Mouse (Mus musculus) intestine, postnatal 0 days (tissue): ENCODE results near the gene Ugt2b35. TPM values are rescaled to one million over a fixed set of nuclear protein-coding genes. Genes with fewer than 3 reads are reported as not detected.
"Not testable (repeated sequence)": the region's sequence is repeated elsewhere in the genome, so short reads cannot be mapped to it uniquely, and the experiment has no call there.

Experiments
- ATAC-seq: fragments of 200-750 bp; cut with Nextera tagmentation; 2 replicates; pipeline ENCODE4 v1.8.0; 2017; ENCODE audit warnings: mild to moderate bottlenecking, moderate TSS enrichment, moderate library complexity
- H3K27ac ChIP-seq: fragments of 300-500 bp; sonication (generic); 2 replicates; pipeline ENCODE4 v1.5.1; 2014; ENCODE audit warnings: mild to moderate bottlenecking, low read depth, low read length, moderate library complexity
- H3K27me3 ChIP-seq: fragments of 300-500 bp; sonication (generic); replicated peaks from 2 replicates; pipeline ENCODE4 v1.6.1; 2014; ENCODE audit warnings: low read length, mixed read lengths; ENCODE audit not compliant: control insufficient read depth, insufficient read depth
- H3K36me3 ChIP-seq: fragments of 300-500 bp; sonication (generic); 2 replicates; pipeline ENCODE4 v1.6.1; 2014; ENCODE audit warnings: mild to moderate bottlenecking, moderate library complexity; ENCODE audit not compliant: control insufficient read depth, insufficient read depth
- H3K4me1 ChIP-seq: fragments of 300-500 bp; sonication (generic); replicated peaks from 2 replicates; pipeline ENCODE4 v1.6.1; 2014; ENCODE audit warnings: antibody characterized with exemption, low read length, mixed read lengths; ENCODE audit not compliant: control insufficient read depth, insufficient read depth
- H3K4me2 ChIP-seq: fragments of 300-500 bp; sonication (generic); replicated peaks from 2 replicates; pipeline ENCODE4 v1.6.1; 2014; ENCODE audit warnings: low read depth, mild to moderate bottlenecking, moderate library complexity
- H3K4me3 ChIP-seq: fragments of 300-500 bp; sonication (generic); 2 replicates; pipeline ENCODE4 v1.5.1; 2014; ENCODE audit warnings: low read depth, low read length
- H3K9ac ChIP-seq: fragments of 300-500 bp; sonication (generic); 2 replicates; pipeline ENCODE4 v1.6.1; 2014; ENCODE audit warnings: mild to moderate bottlenecking, low read depth, low read length
- H3K9me3 ChIP-seq: fragments of 300-500 bp; sonication (generic); 2 replicates; pipeline ENCODE4 v1.6.1; 2016; ENCODE audit warnings: mixed run types; ENCODE audit not compliant: control insufficient read depth
- CTCF ChIP-seq: sonication (generic); IDR thresholded peaks from 2 replicates; pipeline ENCODE4 v1.5.1; 2016; ENCODE audit warnings: low read depth, mild to moderate bottlenecking, control low read depth, antibody characterized with exemption, moderate library complexity
- WGBS: fragments of 180-500 bp; shearing (Covaris S2); extraction: QIAGEN DNeasy Blood & Tissue Kit; methylation state at CpG from one replicate; pipeline ENCODE4 v1.1.7; 2014; 5-methylcytosine and 5-hydroxymethylcytosine counted together
- polyA plus RNA-seq: library from polyadenylated mRNA; unstranded; fragments of >200 nt; fragmentation: Nextera tagmentation; extraction: Ambion mirVana; gene quantifications from 2 replicates; pipeline ENCODE4 v1.2.1, GENCODE M21; 2015

Gene Ugt2b35
- 2.4 and 3.1 TPM in 2 replicates for polyA plus RNA-seq

DNA sequence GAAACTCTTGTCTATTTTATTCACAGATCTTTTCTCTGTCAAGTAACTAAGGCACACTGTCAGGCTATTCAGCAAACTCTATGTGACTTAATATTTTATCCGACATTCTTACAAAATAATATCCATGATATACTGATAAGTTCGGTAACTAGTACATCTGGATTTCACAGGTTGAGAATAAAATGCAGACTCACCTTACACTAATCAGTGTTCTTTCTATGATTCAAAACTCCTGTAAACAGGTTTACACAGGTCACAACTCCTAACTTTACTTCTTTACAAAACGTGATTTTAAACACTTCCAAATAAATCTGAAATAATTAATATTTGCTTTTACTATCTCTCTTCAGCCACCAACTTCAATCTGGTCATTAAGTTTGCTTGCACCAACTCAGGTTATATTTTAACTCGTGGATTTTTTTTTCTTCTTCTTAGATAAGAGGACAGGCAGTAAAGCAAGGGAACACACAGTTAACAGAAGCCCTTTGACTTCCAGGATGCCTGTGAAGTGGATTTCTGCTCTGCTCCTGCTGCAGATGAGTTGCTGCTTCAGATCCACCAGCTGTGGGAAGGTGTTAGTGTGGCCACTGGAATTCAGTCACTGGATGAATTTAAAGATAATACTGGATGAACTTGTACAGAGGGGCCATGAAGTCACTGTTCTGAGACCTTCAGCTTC is at the start of gene Ugt2b35:
TSS of gene Ugt2b35 (plus strand) at position 466 of the 679 bp plus-strand sequence.
- peak within 1 kb of the TSS; percentile 50 for H3K4me2 ChIP-seq
- WGBS: 29% methylated on average over 4 of the region's 4 CpGs
- TF ChIP-seq CTCF: no peak
- no peaks in the 10 kb centered on the region for H3K4me1 ChIP-seq
- no peak within 1 kb of the TSS for H3K27ac ChIP-seq
- peak within 1 kb of the TSS; percentile 20 for H3K4me3 ChIP-seq
- no peaks in the 10 kb centered on the region for H3K36me3 ChIP-seq
- ATAC-seq: peak; percentile 59; the same call in 1 of the 2 replicates
- H3K9me3 ChIP-seq: no peaks in the 10 kb centered on the region
- no peak within 1 kb of the TSS for H3K9ac ChIP-seq
- no peaks in the 10 kb centered on the region for H3K27me3 ChIP-seq

DNA sequence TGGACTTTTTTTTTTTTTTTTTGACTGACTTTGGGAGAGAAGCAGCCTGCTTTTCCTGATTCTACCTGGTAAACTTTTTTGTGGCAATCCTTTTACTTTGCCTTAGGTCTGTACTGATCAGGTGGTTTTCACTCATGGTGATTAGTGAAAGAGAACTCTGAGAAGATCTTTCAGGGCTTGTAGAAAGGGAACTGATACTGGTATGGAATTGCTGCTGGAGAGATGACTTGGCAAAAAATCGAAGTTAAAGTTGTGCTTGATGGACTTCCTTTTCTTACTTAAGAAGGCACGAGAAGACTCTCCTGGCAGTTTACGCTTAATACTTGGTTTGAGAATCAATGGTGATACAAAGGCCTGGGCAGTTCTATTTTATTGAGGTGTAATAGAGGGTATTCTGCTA is 40.2 kb upstream of the Ugt2b35 start:
- TF ChIP-seq CTCF: no peak
- H3K9me3 ChIP-seq: no peaks in the 10 kb centered on the region
- 78% methylated on average over 3 of the region's 3 CpGs for WGBS
- H3K27ac ChIP-seq: no peak overlapping the region
- no peaks in the 10 kb centered on the region for H3K36me3 ChIP-seq
- no peak for ATAC-seq
- no peak overlapping the region for H3K9ac ChIP-seq
- H3K4me1 ChIP-seq: no peaks in the 10 kb centered on the region
- H3K4me3 ChIP-seq: no peak overlapping the region
- H3K27me3 ChIP-seq: no peaks in the 10 kb centered on the region
- no peak overlapping the region for H3K4me2 ChIP-seq

GRCm38 (mm10) chr5:86961587-86962358 is 38.9 kb upstream of the Ugt2b35 start:
- Histone ChIP-seq H3K4me2 (no peak overlapping the region), H3K9me3 (no peaks in the 10 kb centered on the region), H3K9ac (no peak overlapping the region), H3K4me1 (no peaks in the 10 kb centered on the region), H3K27ac (no peak overlapping the region), H3K4me3 (no peak overlapping the region), H3K27me3 (no peaks in the 10 kb centered on the region), H3K36me3 (no peaks in the 10 kb centered on the region)
- WGBS: 43% methylated on average over 3 of the region's 3 CpGs
- peak; percentile 47 for ATAC-seq
- TF ChIP-seq CTCF: no peak

DNA sequence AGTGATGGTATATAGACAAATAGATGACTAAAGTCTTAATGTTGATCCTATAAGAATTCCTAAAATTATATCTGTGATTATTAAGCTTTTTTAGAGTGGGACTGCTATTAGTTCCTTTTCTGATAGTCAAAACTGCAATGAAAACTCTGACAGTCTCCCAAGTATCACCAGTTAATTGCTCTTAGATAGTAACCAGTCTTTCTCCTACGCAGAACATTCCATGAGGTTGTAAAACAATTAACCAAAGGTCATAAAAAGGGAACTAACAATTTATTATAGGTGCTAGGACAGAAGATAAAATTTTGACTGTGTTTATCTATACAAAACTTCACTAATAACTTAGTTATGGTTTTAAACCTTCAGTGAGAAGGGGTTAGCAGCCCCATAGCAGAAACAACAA is 37.8 kb upstream of the Ugt2b35 start:
- not testable (repeated sequence) for H3K27ac ChIP-seq, ATAC-seq, H3K27me3 ChIP-seq, H3K9ac ChIP-seq, H3K36me3 ChIP-seq, H3K9me3 ChIP-seq, H3K4me1 ChIP-seq, H3K4me2 ChIP-seq, H3K4me3 ChIP-seq
- 15% methylated on average over 1 of the region's 1 CpGs for WGBS

- not testable (repeated sequence) for H3K9ac ChIP-seq, ATAC-seq, H3K4me2 ChIP-seq, H3K27ac ChIP-seq, H3K27me3 ChIP-seq, H3K4me3 ChIP-seq, H3K9me3 ChIP-seq, H3K36me3 ChIP-seq, H3K4me1 ChIP-seq
- WGBS: 61% methylated on average over 5 of the region's 5 CpGs
These were observed 33.4 kb upstream of the Ugt2b35 start for GRCm38 (mm10) chr5:86967271-86967670.

DNA sequence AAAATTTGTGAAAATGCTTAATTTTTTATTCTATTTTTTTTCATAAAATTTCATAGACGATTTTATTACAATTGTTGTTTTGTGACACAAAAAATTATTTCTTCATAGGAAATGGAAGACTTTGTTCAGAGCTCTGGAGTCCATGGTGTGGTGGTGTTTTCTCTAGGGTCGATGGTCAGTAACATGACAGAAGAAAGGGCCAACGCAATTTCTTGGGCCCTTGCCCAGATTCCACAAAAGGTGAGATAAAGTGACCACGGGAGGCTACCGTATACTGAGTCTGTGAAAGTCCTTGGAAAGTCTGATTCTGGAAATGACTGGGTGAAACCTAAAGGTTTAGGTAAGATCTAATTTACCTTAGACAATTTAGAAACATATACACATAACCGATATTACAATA is 4.1 kb downstream of the Ugt2b35 start:
- 71% methylated on average over 6 of the region's 6 CpGs for WGBS
- no peaks in the 10 kb centered on the region for H3K4me1 ChIP-seq
- ATAC-seq: no peak
- H3K4me2 ChIP-seq: no peak overlapping the region
- no peak overlapping the region for H3K4me3 ChIP-seq
- no peaks in the 10 kb centered on the region for H3K27me3 ChIP-seq
- no peak for TF ChIP-seq CTCF
- no peak overlapping the region for H3K27ac ChIP-seq
- no peak overlapping the region for H3K9ac ChIP-seq
- no peaks in the 10 kb centered on the region for H3K9me3 ChIP-seq
- H3K36me3 ChIP-seq: no peaks in the 10 kb centered on the region
